Mouse (Mus musculus) forelimb bud, embryonic 11.5 days (tissue): ENCODE data around the gene Gm10283.
"Not testable (repeated sequence)": the region's sequence is repeated elsewhere in the genome, so short reads cannot be mapped to it uniquely, and the experiment has no call there.

Source experiments
- DNase-seq: peaks from one replicate; pipeline ENCODE4 v3.0.0-alpha.2; 2012; ENCODE audit warnings: low read depth, low spot score

Gene Gm10283

GRCm38 (mm10) chr8:60503098-60503497, at the start of gene Gm10283:
TSS of gene Gm10283 (minus strand) at chr8:60503198.
- DNase-seq: no peak

- DNase-seq: no peak
Observed at GRCm38 (mm10) chr8:60534945-60535344, 31.9 kb upstream of the Gm10283 start.

- no peak for DNase-seq
Observed at GRCm38 (mm10) chr8:60518286-60518685, 15.3 kb upstream of the Gm10283 start.

GRCm38 (mm10) chr8:60505653-60506521, 2.9 kb upstream of the Gm10283 start, which contains the start of gene Aadat:
TSS of gene Aadat (plus strand) at chr8:60505932.
- DNase-seq: peak; percentile 85

GRCm38 (mm10) chr8:60495046-60495445, 8.0 kb downstream of the Gm10283 start:
- not testable (repeated sequence) for DNase-seq

GRCm38 (mm10) chr8:60494606-60495005, 8.4 kb downstream of the Gm10283 start:
- no peak for DNase-seq

GRCm38 (mm10) chr8:60492471-60492870, 10.5 kb downstream of the Gm10283 start:
- no peak for DNase-seq

- DNase-seq: no peak
Observed at GRCm38 (mm10) chr8:60491871-60492270, 11.1 kb downstream of the Gm10283 start.

GRCm38 (mm10) chr8:60490147-60490546, 12.9 kb downstream of the Gm10283 start:
- no peak for DNase-seq

- DNase-seq: peak; percentile 71
Observed at GRCm38 (mm10) chr8:60466686-60467335, 36.2 kb downstream of the Gm10283 start.

GRCm38 (mm10) chr8:60449296-60449695, 53.7 kb downstream of the Gm10283 start:
- no peak for DNase-seq

- no peak for DNase-seq
Observed at GRCm38 (mm10) chr8:60444989-60445388, 58.0 kb downstream of the Gm10283 start.

- DNase-seq: peak; percentile 9
Observed at GRCm38 (mm10) chr8:60438557-60438956, 64.4 kb downstream of the Gm10283 start.

- DNase-seq: no peak
Observed at GRCm38 (mm10) chr8:60436872-60437271, 66.1 kb downstream of the Gm10283 start.

- DNase-seq: no peak
Observed at GRCm38 (mm10) chr8:60432649-60433048, 70.3 kb downstream of the Gm10283 start.

GRCm38 (mm10) chr8:60406358-60406757, 96.6 kb downstream of the Gm10283 start:
- no peak for DNase-seq

GRCm38 (mm10) chr8:60404994-60405548, 97.9 kb downstream of the Gm10283 start:
- no peak for DNase-seq

GRCm38 (mm10) chr8:60393675-60394074, 109.3 kb downstream of the Gm10283 start:
- no peak for DNase-seq

GRCm38 (mm10) chr8:60386589-60386988, 116.4 kb downstream of the Gm10283 start:
- DNase-seq: no peak
